Mouse (Mus musculus): ENCODE measurements around the gene Dusp14.

Dusp14 gene

GRCm38 (mm10) chr11:84016147-84016809 is 52.8 kb downstream of the Dusp14 start:
- DNase-seq (ENCODE audit: low spot score in 2 of 2) = no peak

- DNase-seq (ENCODE audit: low spot score in 2 of 2) = no peak
Measured at GRCm38 (mm10) chr11:84013105-84013504, 56.0 kb downstream of the Dusp14 start.

GRCm38 (mm10) chr11:84011576-84011975 is 57.5 kb downstream of the Dusp14 start:
- no peak for DNase-seq (ENCODE audit: low spot score in 2 of 2)

- no peak for DNase-seq (ENCODE audit: low spot score in 2 of 2)
Measured at GRCm38 (mm10) chr11:84011050-84011449, 58.0 kb downstream of the Dusp14 start.

GRCm38 (mm10) chr11:84010411-84010810 is 58.6 kb downstream of the Dusp14 start:
- DNase-seq (ENCODE audit: low spot score in 2 of 2) = no peak

- no peak for DNase-seq (ENCODE audit: low spot score in 2 of 2)
Measured at GRCm38 (mm10) chr11:84009001-84009400, 60.1 kb downstream of the Dusp14 start.

- no peak for DNase-seq (ENCODE audit: low spot score in 2 of 2)
Measured at GRCm38 (mm10) chr11:84003986-84004385, 65.1 kb downstream of the Dusp14 start.

- no peak for DNase-seq (ENCODE audit: low spot score in 2 of 2)
Measured at GRCm38 (mm10) chr11:84001257-84001656, 67.8 kb downstream of the Dusp14 start.

- no peak for DNase-seq (ENCODE audit: low spot score in 2 of 2)
Measured at GRCm38 (mm10) chr11:83999411-83999915, 69.6 kb downstream of the Dusp14 start.

- no peak for DNase-seq (ENCODE audit: low spot score in 2 of 2)
Measured at GRCm38 (mm10) chr11:83998993-83999392, 70.1 kb downstream of the Dusp14 start.
